Mouse (Mus musculus) T-helper 1 cell (primary cell): ENCODE results near the gene Fto.

Source experiments
- in situ Hi-C: fragments of 300-600 bp; cut with MboI, MseI; formaldehyde crosslinking; loops from one replicate; pipeline ENCODE4 v1.15.1; 2025; ENCODE audit warnings: high pct_unique_total_duplicates

The Fto gene

DNA sequence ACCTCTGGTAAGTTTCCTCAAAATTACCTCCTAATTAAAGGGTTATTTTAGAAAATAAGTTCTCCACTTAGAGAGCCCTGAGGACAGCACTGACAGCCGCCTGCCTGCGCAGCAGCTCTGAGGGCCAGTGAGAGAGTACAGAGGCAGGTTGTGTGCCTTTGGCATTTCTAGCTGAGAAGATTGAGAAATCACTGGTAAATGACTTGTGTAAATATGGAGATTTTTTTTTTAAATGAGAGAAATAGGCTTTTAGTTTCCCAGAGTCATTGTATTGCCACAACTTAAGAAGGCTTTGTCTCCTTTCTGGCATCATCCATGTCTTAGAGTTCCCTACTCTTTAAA, 181.9 kb downstream of the Fto start:
- in situ Hi-C loops: no loop called here

DNA sequence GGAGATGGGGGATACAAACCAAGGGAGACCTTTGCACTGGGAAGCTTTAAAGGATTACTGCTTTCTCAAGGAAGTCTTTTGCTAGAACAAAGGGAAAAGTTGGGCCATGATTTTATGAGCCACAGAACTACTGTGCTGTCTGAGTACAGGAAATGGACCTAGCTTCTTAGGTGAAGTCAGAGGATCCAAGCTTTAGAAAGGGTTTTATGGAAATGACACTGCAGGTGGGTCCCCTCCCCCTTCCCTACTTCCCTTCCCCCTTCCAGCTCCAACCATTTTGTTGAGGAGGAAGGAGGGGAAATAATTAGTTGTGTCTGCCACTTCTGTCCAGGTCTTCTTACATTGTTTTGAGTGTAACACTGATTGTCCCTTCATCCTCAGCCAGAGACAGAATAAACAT, 182.7 kb downstream of the Fto start:
- in situ Hi-C loops: no loop called here

DNA sequence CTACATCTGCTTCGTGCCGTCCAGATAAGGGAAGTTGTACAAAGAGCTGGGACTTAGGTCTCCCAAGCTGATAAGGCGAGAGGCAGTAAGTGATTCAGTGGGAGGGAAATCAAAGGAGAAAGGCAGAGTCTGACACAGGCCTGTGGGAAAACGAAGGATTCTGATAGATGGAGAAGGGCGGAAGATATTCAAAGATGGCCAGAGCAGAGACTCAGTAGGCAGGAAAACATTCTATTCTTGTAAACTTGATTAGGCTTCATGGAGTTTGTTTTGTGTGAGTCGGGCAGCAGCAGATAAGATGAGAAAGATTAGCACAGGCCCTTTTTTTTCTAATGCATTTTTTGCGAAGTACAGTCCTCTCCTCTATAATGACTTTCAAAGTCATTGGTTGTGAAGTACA, 183.6 kb downstream of the Fto start:
- in situ Hi-C loops: no loop called here

DNA sequence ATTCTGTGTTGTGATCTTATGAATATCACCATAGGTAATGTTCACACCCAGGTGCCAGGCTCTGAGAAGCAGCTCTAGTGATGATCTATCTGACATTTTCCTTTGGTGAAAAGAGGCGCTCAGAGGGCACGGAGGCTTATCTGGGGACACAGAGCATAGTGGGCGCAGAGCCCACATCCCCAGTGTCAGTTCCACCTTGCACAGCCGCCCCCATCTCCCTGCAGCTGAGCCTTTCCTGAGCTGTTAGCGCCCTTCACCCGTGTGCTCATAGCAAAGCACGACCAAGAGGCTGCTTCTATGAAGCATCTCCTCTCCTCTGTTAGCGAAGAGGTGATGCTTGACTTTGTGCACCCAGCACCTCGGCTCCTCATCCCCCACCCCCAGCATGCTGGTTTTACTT, 185.3 kb downstream of the Fto start:
- in situ Hi-C loops: no loop called here

DNA sequence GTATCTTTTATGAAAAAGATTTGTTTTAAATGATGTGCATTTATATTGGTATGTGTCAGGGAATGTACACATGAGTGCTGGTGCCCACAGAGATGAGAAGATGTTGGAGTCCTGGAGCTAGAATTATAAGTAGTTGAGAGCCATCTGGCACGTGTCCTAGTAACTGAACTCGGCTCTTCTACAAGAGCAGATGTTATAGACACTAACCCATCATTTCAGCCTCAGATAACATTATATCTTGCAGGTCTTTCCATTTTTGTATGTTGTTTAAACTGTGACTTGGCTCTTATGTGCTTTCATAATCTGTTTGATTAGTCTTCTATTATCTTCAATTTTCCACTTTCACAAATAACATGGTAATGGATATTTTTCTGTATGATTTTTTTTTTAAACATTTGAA, 186.0 kb downstream of the Fto start:
- in situ Hi-C loops: no loop called here

DNA sequence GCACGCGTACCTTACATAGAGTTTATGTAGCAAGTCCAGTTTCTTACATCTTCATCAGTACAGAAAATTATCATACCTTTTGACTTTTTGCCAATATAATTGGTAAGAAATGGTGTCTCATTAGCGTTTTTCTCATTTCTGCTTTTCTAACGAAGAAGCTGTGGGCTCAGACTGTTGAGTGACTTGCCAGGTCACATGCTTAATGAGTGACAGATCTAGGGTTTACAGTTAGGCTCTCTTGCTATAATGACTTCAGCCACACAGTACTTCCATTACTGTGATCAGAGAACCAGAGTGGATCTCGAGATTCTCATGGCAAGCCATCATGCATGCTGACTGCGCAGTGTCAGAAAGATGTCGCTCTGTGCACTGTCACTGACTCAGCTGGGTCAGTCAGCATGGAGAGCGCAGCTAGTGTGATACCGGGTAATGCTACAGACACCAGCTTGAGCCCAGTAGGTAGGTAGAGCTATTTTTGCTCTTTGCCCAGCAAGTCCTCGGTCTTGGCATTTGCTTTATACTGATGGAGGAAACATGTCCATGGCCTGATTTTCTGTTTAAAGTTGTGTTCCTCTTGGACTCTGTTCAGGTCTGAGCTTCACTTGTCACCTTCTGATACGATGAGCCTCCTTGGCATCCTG, 188.8 kb downstream of the Fto start:
- in situ Hi-C loops: no loop called here

DNA sequence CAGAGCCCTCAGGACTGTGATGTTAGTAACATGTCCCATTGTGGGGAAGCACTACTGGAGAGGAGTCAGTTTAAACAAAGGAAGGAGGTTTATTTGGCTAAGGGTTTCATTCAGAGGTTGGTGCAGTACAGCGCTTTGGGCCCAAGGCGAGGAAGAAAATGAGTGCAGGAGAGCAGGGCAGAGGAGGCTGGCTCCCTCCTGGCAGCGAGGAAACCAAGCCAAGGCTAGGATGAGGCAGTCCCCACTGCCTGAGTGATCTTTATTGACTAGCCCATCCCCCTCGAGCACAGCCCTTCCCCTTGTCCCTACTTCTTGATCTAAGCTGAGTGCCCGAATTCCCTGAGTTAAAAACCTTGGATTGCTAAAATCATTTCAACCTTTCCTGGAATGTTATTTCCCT, 189.5 kb downstream of the Fto start:
- in situ Hi-C loops: no loop called here

DNA sequence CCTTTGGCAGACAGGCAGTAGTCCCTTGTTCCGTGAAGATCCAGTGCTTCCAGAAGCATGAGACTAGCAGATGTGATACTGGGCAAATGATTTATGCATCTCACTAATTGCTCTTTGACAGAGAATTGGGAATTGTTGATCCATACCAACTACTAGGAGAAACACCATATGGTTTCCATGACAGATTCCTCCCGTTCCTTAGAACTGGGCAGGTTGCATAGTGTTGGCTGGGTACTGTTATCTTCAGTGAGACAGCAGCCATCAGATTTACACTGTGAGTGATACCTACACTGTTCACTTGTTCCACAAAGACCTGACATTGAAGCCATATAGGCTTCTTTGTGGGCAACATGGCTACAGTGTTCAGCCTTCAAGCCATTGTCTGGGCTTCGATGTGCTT, 191.0 kb downstream of the Fto start:
- in situ Hi-C loops: no loop called here

DNA sequence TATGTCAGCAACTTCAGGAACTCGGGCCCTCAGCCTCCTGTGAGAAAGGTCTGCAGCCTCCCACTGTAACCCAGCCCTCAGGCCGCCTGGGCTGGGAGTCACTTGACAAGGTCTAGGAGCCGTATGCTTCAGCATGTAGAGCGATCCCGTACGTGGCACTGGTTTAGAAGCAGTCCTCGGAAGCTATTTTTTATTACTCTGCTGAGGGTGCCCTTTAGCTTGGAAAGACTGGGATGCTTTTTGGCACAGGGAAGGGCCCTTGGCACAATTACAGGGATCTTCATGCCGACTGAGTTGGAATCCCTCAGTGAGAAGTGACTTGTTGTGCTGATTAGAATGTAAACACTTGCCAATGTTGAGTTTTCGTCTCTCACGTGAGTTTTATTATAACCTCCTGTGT, 191.6 kb downstream of the Fto start:
- in situ Hi-C loops: no loop called here

DNA sequence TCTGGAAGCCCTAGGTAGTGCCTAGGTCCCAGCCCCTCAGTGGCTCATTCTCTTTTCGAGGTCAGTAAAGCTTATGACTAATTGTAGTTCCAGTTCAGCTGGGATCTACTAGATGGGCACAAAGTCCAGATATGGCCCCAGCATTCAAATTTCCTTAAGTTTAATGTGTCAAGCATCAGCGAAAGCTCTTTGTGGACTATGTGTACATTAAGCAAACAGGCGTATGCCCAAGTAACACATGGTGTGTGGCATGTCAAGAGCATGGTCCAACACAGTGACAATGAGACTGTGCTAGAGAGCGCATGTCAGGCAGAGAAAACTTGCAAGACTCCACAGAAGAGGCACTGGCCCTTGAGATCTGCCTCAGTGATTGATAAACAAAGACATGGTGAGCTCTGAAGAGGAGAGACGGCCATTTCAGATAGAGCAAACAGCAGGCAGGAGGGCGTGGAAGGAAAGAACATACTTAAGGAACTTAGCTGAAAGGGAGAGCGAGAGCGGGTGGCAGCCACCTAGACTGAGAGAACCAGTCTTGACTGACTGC, 192.2 kb downstream of the Fto start:
- in situ Hi-C loops: no loop called here

DNA sequence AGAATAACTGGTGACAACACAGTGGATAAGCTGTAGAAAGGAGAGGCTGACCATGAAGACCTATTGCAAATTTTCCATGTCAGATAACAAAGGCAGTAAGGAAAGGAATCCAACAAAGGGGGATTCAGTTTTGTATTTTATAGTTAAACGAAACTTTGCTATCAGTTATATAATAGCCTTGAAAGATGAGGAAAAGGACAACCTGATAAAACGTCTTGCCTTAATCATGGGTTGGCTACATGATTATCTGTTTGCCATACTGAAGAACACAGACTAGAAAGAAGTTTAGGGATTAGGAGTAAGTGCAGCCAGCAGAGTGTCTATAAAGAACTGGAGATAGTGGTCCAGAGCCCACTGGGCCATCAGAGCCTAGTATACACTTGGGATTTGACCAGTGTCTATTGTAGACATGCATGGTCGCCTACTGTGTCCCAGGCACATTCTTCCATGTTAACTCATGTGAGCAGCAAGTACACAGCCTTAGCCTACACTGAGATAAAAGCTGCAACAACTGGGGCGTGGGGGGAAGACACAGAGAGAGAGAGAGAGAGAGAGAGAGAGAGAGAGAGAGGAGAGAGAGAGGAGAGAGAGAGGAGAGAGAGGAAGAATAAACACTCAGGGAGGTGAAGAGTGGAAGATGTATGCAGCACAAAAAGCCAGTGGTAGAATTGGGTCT, 192.8 kb downstream of the Fto start:
- in situ Hi-C loops: no loop called here

DNA sequence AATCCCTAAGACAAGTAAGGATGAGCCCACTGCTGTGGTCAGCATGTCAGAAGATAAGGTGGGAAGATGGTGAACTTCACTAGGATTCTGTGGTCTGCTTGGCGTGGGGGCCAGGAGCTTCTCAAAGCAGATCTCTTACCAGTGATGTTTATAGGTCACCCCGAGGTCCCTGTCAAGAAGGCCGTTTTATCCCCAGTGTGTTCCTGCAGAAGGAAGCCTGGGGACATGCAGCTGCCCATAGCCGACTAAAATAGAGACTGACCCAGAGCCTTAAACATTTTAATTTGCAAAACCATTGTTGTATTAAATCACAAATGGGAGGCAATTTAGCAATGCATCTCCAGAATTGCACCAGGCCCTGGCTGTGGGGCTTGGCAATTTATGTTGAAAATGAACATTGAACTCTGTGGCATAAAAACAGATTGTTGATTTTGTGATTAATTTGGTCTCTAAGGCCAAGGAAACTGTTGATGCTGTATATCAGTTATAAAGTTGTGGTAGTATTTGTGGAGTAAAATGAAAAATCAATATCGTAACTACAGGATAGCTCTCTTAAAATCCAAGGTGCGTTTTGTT, 193.4 kb downstream of the Fto start:
- in situ Hi-C loops: no loop called here

DNA sequence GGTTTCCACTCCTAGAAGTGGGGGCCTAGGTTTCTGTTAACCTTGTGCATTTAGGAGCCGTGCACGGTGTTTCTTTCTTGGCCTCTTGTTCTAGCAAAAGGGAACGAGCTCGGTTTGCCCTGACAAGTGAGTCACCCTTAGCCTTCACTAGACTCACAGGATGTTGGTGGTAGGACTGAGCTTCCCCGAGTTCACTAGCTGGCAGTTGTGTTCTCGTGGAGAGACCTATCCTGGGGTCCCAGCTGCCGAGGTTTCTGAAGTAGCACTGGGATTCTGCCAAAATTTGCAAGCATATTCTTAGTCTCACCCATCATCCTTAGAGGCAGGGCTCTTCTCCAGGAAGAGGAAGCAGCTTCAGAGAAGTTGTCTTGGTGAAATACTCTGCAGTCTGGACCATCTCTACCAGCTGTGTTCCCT, 194.4 kb downstream of the Fto start:
- in situ Hi-C loops: no loop called here

DNA sequence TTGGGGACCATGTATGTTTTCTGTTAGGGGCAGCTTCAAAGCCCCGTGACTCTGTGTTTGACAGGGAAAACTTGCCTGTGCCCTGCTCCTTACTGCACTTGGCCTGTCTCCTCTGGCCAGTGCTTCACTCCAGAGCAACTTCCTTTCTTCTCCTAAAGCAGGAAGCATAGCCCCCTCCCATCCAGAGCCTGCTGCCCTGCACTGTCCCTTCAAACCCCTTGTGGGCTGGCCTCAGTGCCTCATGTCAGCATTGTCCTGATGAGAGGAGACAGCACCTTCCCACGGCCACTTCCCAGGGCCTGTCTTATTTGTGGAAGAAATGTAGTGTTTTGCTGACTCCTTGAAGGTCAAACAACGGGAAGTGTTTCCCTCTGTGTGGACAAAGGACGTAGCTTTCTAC, 195.0 kb downstream of the Fto start:
- in situ Hi-C loops: no loop called here

DNA sequence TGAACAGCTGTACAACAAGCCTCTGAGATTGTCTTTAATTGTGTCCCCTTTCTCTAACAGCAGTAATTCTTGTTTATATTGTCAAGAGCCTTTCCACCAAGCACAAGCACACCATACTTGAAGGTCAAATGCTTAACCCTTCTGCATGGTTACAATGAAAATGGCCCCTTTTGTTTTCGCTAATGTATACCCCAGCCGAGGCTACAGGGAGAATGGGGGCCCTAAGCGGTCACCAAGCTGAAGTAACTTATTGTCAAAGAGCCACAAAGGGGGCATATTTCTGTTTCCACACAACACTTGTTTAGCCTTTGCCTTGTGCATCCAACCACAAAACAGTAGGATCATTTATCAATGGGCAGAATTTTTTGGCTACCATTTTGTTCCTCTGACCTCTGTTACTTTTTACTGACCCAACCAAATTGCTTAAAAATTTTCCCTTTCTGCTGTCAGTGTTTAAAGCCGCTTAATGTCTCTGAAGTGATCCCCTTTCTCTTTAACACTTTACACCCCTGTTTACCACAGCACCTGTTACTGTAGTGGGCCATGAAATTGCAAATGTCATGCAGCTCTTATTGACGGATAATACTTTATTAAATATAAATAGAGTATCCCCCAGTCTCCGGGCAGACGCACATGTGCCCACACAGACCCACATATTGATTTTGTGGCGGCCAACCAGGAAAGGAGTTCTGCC, 196.0 kb downstream of the Fto start:
- in situ Hi-C loops: no loop called here

DNA sequence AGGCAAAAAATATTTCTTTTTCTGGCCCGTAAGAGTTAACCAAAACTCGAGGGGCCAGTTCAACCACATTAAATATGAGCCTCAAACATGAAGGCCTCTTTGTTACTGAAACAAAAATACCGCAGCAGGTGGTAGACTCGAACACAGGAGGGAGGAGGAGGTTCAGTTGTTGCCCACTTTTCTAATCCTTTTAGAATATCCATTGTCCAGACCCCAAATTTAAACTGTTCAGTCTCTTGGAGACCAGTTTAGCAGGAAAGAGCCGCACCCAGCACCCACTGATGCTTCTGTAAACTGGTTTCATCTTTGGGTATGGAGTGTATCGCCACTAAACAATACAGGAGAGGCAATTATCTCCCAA, 196.6 kb downstream of the Fto start:
- in situ Hi-C loops: no loop called here

DNA sequence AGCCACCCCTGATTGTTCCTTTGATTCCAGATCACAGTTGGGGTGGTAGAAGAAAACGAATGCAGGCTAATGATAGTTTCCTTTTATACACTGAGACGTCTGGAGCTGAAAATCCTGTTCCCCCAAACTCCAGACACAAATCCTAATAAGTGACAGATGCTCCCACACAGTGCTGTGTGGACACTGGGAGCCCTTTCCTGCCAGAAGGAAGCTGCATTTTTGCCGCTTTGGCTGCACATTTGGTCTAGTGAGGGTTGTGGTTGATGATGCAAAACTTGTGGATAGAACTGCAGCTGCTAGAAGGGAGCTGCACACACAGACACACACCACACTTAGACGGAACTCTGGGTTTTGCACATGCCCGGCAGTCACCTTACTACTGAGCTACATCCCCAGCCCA, 197.4 kb downstream of the Fto start:
- in situ Hi-C loops: no loop called here

DNA sequence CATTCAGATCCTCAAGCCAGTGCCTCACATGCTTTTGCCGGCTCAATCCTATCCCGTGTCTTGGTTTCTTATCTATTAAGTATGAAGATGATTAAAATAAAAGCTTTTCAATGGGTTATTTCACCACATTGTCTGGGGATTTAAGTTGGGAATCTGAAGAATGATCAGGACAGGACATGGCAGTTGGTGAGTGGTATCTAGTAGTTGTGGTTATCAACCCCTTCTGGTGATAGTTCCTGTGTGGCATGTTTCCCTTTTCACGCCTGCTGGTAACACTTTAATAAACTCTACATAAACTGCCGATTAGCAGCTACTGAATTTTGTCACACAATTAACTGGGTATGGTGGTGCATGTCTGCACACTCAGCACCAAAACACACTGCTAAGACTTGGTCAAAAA, 198.6 kb downstream of the Fto start:
- in situ Hi-C loops: no loop called here

DNA sequence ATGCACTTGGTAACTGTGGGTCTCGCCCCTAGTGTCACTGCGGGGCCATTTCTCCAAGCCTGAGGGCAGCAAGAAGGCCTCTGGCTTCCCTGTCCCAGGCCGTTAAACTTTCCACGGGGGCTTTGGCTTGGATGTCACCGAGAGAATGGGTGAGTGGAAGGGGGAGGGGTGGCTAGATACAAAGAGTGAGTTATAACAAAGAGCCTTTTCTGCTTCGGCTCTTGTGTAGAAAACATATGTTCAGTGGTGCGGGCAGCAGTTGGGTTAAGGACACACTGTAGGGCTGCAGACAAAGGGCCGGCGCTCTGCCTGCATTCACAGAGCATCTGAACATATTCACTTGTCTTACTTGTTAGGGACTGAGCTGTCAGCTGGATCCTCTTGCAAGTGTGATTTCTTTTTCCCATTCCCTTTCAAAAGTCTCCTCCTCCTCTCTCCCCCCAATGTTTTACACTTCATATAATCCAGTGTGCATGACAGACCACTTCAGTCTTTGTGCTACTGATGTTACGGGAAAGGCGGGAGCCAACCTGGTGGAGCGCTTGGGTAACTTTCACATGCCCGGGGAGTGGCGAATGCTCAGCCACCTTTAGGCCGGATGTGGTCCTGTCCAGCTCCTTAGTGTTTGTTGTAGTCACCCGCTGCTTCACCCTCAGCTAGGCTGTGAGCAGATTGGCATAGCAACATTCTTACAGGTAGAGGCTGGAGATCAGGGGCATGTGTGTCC, 201.6 kb downstream of the Fto start:
- in situ Hi-C loops: no loop called here

DNA sequence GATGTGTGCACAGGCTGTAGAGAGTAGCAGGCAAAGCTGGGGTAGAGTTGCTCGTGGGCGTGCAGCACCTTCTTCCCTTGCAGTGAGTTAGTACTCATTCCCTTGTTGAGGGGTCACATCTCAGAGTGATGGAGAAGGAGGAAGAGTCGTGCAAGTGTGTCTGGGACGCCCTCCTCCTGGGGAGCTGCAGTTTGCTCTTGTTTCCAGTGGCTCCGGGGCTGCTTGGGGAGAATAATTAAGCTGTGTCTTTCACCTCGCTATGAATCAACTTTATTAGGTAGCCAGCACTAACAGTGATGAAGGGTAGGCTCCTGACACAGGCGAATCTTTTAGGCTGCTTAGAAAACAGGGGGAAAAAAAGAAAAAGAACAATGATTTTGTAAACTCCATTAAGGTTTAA, 203.1 kb downstream of the Fto start:
- in situ Hi-C loops: no loop called here

DNA sequence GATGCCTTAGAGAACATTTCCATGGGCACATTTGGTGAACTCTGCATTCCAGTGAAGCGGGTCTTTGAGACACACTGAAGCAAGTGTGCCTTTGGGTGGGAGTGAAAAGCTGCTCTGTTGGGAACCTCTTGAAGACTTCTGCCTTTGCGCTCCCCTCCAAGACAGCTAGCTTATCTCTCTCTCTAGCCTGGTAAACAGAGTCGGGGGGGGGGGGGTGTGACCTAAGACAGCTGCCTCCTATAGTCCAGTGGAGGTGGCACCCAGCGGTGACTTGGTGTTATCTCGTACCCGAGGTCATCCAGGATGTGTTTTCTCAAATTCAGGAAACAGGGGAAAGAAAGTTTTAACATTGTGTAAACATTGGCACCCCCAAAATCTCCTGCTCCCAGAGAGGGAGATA, 204.8 kb downstream of the Fto start:
- in situ Hi-C loops: no loop called here

DNA sequence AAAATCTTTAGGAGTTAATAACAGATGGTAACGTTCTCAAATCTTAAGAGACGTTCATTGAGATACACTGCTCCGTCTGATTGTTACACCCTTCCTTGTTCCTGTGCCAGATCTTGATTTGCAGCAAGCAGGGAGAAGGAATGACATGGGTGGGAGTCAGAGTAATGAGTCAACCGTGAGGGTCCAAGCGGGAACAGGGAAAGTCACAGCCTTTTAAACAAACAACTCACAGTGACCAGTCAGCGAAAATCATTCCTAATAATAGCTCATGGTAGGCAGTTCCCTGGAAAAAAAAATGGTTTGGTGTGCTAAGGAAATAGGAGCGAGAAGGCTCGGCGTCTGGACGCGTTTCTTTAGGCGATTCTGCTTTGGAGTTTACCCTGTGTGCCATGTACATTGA, 208.9 kb downstream of the Fto start:
- in situ Hi-C loops: no loop called here
